Mouse (Mus musculus) forebrain, embryonic 12.5 days (tissue): ENCODE measurements at regions not wholly inside any gene's neighbourhood (a gene's known extent, or its start where the extent isn't known, plus 50 kb on each side); places are given as distances from the start of the nearest gene placed in this dataset.
"Not testable (repeated sequence)": the region's sequence is repeated elsewhere in the genome, so short reads cannot be mapped to it uniquely, and the experiment has no call there.

Source experiments
- ATAC-seq: fragments of 200-750 bp; cut with Nextera tagmentation; 2 replicates; pipeline ENCODE4 v1.8.0; 2017; ENCODE audit warnings: moderate TSS enrichment; ENCODE audit not compliant: low FRiP score
- H3K27ac ChIP-seq: fragments of 300-500 bp; sonication (generic); 2 replicates; pipeline ENCODE4 v1.5.1; 2016; ENCODE audit warnings: mild to moderate bottlenecking
- H3K27me3 ChIP-seq: fragments of 300-500 bp; sonication (generic); 2 replicates; pipeline ENCODE4 v1.6.1; 2016; ENCODE audit warnings: mild to moderate bottlenecking
- H3K36me3 ChIP-seq: fragments of 300-500 bp; sonication (generic); replicated peaks from 2 replicates; pipeline ENCODE4 v1.6.1; 2016; ENCODE audit warnings: mild to moderate bottlenecking
- H3K4me1 ChIP-seq: fragments of 300-500 bp; sonication (generic); 2 replicates; pipeline ENCODE4 v1.6.1; 2016
- H3K4me2 ChIP-seq: fragments of 300-500 bp; sonication (generic); 2 replicates; pipeline ENCODE4 v1.6.1; 2016; ENCODE audit warnings: mild to moderate bottlenecking, moderate library complexity
- H3K4me3 ChIP-seq: fragments of 300-500 bp; sonication (generic); replicated peaks from 2 replicates; pipeline ENCODE4 v1.5.1; 2016; ENCODE audit warnings: mild to moderate bottlenecking
- H3K9ac ChIP-seq: fragments of 300-500 bp; sonication (generic); 2 replicates; pipeline ENCODE4 v1.6.1; 2016; ENCODE audit warnings: mild to moderate bottlenecking
- H3K9me3 ChIP-seq: fragments of 300-500 bp; sonication (generic); 2 replicates; pipeline ENCODE4 v1.6.1; 2016
- WGBS: fragments of 180-500 bp; shearing (Covaris S2); methylation state at CpG from one replicate; pipeline ENCODE4 v1.1.7; 2016; 5-methylcytosine and 5-hydroxymethylcytosine counted together

GRCm38 (mm10) chr8:86258011-86258410 lies 322.5 kb downstream of the Abcc12 start:
- no peak for ATAC-seq
- Histone ChIP-seq H3K27ac (no peak overlapping the region), H3K4me3 (no peak overlapping the region), H3K4me2 (no peak overlapping the region), H3K9ac (no peak overlapping the region), H3K9me3 (no peaks in the 10 kb centered on the region), H3K27me3 (no peaks in the 10 kb centered on the region), H3K36me3 (no peaks in the 10 kb centered on the region), H3K4me1 (no peaks in the 10 kb centered on the region)
- WGBS: 92% methylated on average over 5 of the region's 5 CpGs

GRCm38 (mm10) chr8:86255431-86255830 lies 325.1 kb downstream of the Abcc12 start:
- no peak for ATAC-seq
- Histone ChIP-seq H3K27ac (no peak overlapping the region), H3K36me3 (no peaks in the 10 kb centered on the region), H3K4me1 (no peaks in the 10 kb centered on the region), H3K27me3 (no peaks in the 10 kb centered on the region), H3K4me2 (no peak overlapping the region), H3K9me3 (no peaks in the 10 kb centered on the region), H3K9ac (no peak overlapping the region), H3K4me3 (no peak overlapping the region)

- Histone ChIP-seq H3K27me3 (no peaks in the 10 kb centered on the region), H3K27ac (no peak overlapping the region), H3K36me3 (no peaks in the 10 kb centered on the region), H3K4me2 (no peak overlapping the region), H3K4me1 (no peaks in the 10 kb centered on the region), H3K4me3 (no peak overlapping the region), H3K9ac (no peak overlapping the region), H3K9me3 (no peaks in the 10 kb centered on the region)
- no peak for ATAC-seq
- 77% methylated on average over 1 of the region's 1 CpGs for WGBS
Measured at GRCm38 (mm10) chr8:86254680-86255079, 325.8 kb downstream of the Abcc12 start.

GRCm38 (mm10) chr8:86252696-86253355 lies 327.7 kb downstream of the Abcc12 start:
- H3K27me3 ChIP-seq: no peaks in the 10 kb centered on the region
- H3K4me2 ChIP-seq: no peak overlapping the region
- WGBS: 92% methylated on average over 4 of the region's 4 CpGs
- no peak overlapping the region for H3K4me3 ChIP-seq
- ATAC-seq: no peak
- no peaks in the 10 kb centered on the region for H3K9me3 ChIP-seq
- H3K4me1 ChIP-seq: no peaks in the 10 kb centered on the region
- H3K27ac ChIP-seq: no peak overlapping the region
- no peak overlapping the region for H3K9ac ChIP-seq
- no peaks in the 10 kb centered on the region for H3K36me3 ChIP-seq

DNA sequence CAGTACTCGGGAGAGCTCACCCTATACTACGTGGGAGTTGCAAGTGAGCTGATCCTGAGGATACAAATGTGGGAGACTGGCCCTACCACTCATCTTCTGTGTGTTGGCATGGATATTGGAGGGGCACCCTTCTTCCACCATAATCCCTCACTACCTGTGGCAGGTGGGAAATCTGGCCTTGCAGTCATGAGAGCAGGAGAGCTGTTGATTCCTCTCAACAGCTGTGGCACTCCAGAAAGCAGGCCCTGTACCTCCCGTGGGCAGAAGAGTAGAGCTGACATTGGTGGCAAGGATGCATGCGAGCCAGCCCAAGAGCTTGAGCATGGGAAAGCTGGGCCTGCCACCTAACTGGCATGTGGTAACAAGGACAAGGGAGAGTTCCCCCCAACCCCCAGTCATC lies 345.8 kb downstream of the Abcc12 start:
- H3K27ac ChIP-seq: no peak overlapping the region
- H3K36me3 ChIP-seq: no peaks in the 10 kb centered on the region
- 90% methylated on average over 4 of the region's 4 CpGs for WGBS
- H3K9me3 ChIP-seq: no peaks in the 10 kb centered on the region
- H3K9ac ChIP-seq: no peak overlapping the region
- no peak for ATAC-seq
- H3K4me2 ChIP-seq: no peak overlapping the region
- H3K4me1 ChIP-seq: no peaks in the 10 kb centered on the region
- H3K27me3 ChIP-seq: no peaks in the 10 kb centered on the region
- H3K4me3 ChIP-seq: no peak overlapping the region

- not testable (repeated sequence) for H3K9ac ChIP-seq, H3K4me1 ChIP-seq, H3K27ac ChIP-seq, H3K4me3 ChIP-seq, H3K36me3 ChIP-seq, ATAC-seq, H3K4me2 ChIP-seq, H3K9me3 ChIP-seq, H3K27me3 ChIP-seq
- 79% methylated on average over 6 of the region's 6 CpGs for whole genome bisulfite sequencing
Measured at GRCm38 (mm10) chr8:86231994-86232393, 348.5 kb downstream of the Abcc12 start.

- no peaks in the 10 kb centered on the region for H3K9me3 ChIP-seq
- no peak overlapping the region for H3K27ac ChIP-seq
- no peak overlapping the region for H3K4me3 ChIP-seq
- H3K27me3 ChIP-seq: no peaks in the 10 kb centered on the region
- WGBS: 67% methylated on average over 4 of the region's 4 CpGs
- H3K4me1 ChIP-seq: no peaks in the 10 kb centered on the region
- no peaks in the 10 kb centered on the region for H3K36me3 ChIP-seq
- H3K4me2 ChIP-seq: no peak overlapping the region
- H3K9ac ChIP-seq: no peak overlapping the region
- ATAC-seq: no peak
Measured at GRCm38 (mm10) chr8:86224851-86225250, 355.6 kb downstream of the Abcc12 start.

DNA sequence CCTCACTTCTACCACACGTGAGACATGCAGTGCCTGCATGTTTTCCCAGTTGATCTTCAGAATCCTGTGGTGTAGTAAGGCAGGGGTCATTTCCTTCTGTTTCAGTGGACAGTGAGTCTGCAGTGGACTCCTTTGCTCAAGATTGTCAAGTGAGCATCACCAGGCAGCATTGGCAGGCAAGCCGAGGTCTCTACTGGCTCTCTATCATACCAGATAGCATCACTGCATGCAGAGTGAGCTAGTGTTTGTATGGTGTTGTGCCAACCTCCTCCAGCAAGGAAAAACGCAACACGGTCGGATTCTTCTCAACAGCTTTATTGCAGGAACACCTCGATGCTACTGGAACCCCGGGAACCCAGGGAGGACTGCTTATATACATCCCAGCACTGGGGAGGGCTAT lies 357.8 kb downstream of the Abcc12 start:
- Histone ChIP-seq H3K9ac (no peak overlapping the region), H3K4me1 (no peaks in the 10 kb centered on the region), H3K9me3 (no peaks in the 10 kb centered on the region), H3K27me3 (no peaks in the 10 kb centered on the region), H3K27ac (no peak overlapping the region), H3K4me2 (no peak overlapping the region), H3K36me3 (no peaks in the 10 kb centered on the region), H3K4me3 (no peak overlapping the region)
- 94% methylated on average over 7 of the region's 7 CpGs for WGBS
- no peak for ATAC-seq

DNA sequence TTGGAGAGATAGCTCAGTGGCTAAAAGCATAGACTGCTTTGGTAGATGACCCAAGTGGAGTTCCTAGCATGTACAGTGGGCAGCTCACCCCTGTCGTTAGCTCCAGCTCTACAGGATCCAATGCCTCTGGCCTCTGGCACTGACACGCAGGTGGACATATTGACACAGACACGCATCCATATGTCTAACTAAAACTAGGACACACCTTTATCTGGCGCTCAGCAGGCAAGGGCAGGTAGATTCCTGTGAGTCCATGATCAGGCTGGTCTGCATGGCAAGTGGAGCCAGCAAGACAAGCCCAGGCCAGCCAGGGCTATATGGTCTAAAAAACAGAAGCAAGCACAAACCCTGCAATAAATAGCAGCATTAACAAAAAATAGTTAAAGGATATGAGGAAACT lies 358.3 kb downstream of the Abcc12 start:
- Histone ChIP-seq H3K36me3 (no peaks in the 10 kb centered on the region), H3K4me3 (no peak overlapping the region), H3K4me2 (no peak overlapping the region), H3K9ac (no peak overlapping the region), H3K9me3 (no peaks in the 10 kb centered on the region), H3K27me3 (no peaks in the 10 kb centered on the region), H3K27ac (no peak overlapping the region), H3K4me1 (no peaks in the 10 kb centered on the region)
- no peak for ATAC-seq
- 92% methylated on average over 4 of the region's 4 CpGs for WGBS

DNA sequence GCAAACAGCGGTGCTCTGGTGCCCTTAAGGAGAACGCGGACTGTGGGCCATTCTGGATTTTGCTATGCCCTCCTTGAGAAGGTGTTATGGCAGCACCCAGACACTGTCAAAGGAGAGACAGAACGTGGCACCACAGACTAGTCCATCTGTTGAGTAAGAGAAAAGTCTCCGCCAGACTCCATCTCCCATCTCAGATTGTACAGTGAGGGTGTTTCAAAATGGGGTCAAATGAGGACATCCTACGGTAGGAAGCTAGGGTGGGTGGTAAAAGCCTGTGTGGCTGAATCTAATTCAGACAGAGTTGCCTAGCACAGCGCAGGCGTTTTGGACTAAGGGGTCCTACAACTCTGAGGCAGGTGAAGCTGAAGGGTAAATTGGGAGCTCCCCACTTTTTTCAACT lies 366.1 kb downstream of the Abcc12 start:
- Histone ChIP-seq H3K4me3 (no peak overlapping the region), H3K4me1 (no peaks in the 10 kb centered on the region), H3K36me3 (no peaks in the 10 kb centered on the region), H3K9ac (no peak overlapping the region), H3K27ac (no peak overlapping the region), H3K4me2 (no peak overlapping the region), H3K27me3 (no peaks in the 10 kb centered on the region), H3K9me3 (no peaks in the 10 kb centered on the region)
- 95% methylated on average over 8 of the region's 8 CpGs for whole genome bisulfite sequencing
- ATAC-seq: no peak

- 91% methylated on average over 2 of the region's 2 CpGs for WGBS
- H3K9me3 ChIP-seq: no peaks in the 10 kb centered on the region
- no peaks in the 10 kb centered on the region for H3K4me1 ChIP-seq
- no peaks in the 10 kb centered on the region for H3K27me3 ChIP-seq
- no peaks in the 10 kb centered on the region for H3K36me3 ChIP-seq
- no peak overlapping the region for H3K9ac ChIP-seq
- H3K4me2 ChIP-seq: no peak overlapping the region
- H3K4me3 ChIP-seq: no peak overlapping the region
- ATAC-seq: no peak
- no peak overlapping the region for H3K27ac ChIP-seq
Measured at GRCm38 (mm10) chr8:86212461-86212860, 368.0 kb downstream of the Abcc12 start.

DNA sequence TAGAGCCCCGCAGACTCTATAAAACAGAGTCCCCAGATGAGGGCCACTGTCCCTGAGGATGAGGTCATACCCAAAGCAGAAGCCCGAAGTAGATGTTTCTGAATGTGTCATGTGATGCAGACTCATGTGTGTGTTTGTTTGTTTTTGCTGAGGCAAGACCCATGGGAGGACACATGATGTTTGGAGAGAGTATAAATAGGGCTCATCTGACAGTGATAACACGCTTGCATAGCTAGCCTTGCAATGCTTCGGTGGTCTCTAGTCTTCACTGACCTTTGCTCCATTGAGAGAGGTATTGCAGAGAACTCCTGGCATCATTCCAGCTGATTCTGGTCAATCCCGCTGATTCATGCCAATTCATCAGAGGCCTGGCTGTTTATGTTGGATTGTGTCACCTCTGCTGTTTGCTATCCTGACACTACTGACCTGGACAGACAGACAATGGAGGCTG lies 368.1 kb downstream of the Phkb start:
- Histone ChIP-seq H3K36me3 (no peaks in the 10 kb centered on the region), H3K4me2 (no peak overlapping the region), H3K27ac (no peak overlapping the region), H3K9ac (no peak overlapping the region), H3K4me3 (no peak overlapping the region), H3K4me1 (peaks cover 3% of the 10 kb centered on the region), H3K27me3 (no peaks in the 10 kb centered on the region; the same call in 1 of the 2 replicates), H3K9me3 (no peaks in the 10 kb centered on the region)
- no peak for ATAC-seq
- WGBS: 81% methylated on average over 5 of the region's 5 CpGs

DNA sequence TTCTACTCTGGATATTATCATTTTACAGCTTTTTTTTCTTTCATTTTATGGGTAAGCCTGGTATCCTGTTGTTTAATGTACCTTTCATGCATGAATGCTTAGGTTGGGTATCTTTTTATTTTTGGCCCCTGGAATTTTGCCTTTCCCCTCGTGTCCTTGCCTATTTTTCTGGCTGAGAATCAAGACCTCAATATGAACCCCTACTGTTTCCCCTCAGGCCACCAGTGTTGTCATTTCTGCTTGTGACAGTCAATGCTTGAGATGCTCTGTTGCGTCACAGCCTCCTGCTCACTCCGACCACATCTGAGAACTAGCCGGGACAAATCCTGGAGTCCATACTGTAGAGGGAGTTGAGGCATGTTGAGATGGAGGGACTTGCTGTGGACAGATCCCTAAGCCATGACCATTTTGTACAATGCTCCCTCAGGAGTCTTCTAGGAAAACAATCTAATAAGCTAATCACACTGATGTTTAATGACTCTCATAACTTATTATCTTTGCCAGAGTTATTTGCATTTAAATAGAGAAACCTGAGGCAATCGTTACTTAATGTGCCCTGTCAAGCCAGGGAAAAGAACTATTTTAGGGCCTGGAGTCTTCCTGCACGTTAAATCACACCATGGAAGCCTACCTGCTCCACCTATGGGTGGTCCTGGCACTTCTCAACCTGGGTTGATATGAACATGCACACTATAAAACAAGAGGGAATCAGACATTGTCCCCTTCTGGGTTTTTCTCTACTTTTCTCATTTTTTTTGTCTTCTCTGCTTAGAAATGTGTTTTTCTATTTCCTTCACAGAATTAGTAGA lies 363.9 kb downstream of the Phkb start:
- no peak for ATAC-seq
- H3K4me3 ChIP-seq: no peak overlapping the region
- H3K4me1 ChIP-seq: peaks cover 14% of the 10 kb centered on the region
- peaks cover 5% of the 10 kb centered on the region for H3K27me3 ChIP-seq
- no peaks in the 10 kb centered on the region for H3K9me3 ChIP-seq
- no peaks in the 10 kb centered on the region for H3K36me3 ChIP-seq
- 37% methylated on average over 6 of the region's 6 CpGs for WGBS
- H3K4me2 ChIP-seq: no peak overlapping the region
- no peak overlapping the region for H3K9ac ChIP-seq
- no peak overlapping the region for H3K27ac ChIP-seq
